Mouse (Mus musculus) C2C12 (cell line): Measurements from ENCODE around the gene A430005L14Rik. TPM values are rescaled to one million over a fixed set of nuclear protein-coding genes. Genes with fewer than 3 reads are reported as not detected.

Experiments used
- H3K27me3 ChIP-seq: one replicate; pipeline ENCODE4 v1.6.1; 2011; ENCODE audit not compliant: control insufficient read depth, insufficient read depth, insufficient read length
- H3K36me3 ChIP-seq: one replicate; pipeline ENCODE4 v1.6.1; 2011; ENCODE audit not compliant: control insufficient read depth, insufficient read depth
- H3K4me3 ChIP-seq: one replicate; pipeline ENCODE4 v1.5.1; 2011; ENCODE audit warnings: mild to moderate bottlenecking, control low read depth; ENCODE audit not compliant: poor library complexity, insufficient read depth, severe bottlenecking
- H3K79me2 ChIP-seq: one replicate; pipeline ENCODE4 v1.6.1; 2011; ENCODE audit not compliant: control insufficient read depth, insufficient read depth
- H3K79me3 ChIP-seq: one replicate; pipeline ENCODE4 v1.6.1; 2011; ENCODE audit warnings: low read depth, control low read depth
- H3ac ChIP-seq: one replicate; pipeline ENCODE3; 2011; ENCODE audit warnings: low read depth; ENCODE audit not compliant: control insufficient read depth, insufficient read length
- CEBPB ChIP-seq: IDR thresholded peaks from one replicate; pipeline ENCODE4 v1.6.1; 2011; ENCODE audit warnings: low read depth, mild to moderate bottlenecking, control low read depth, moderate library complexity
- CTCF ChIP-seq: IDR thresholded peaks from one replicate; pipeline ENCODE4 v1.5.1; 2011; ENCODE audit not compliant: control insufficient read depth, insufficient read depth, insufficient read length
- FOSL1 ChIP-seq: IDR thresholded peaks from one replicate; pipeline ENCODE4 v1.8.0; 2011; ENCODE audit warnings: mild to moderate bottlenecking, low read length; ENCODE audit not compliant: poor library complexity, insufficient read depth, severe bottlenecking
- MAX ChIP-seq: IDR thresholded peaks from one replicate; pipeline ENCODE4 v1.6.1; 2011; ENCODE audit warnings: mild to moderate bottlenecking, control low read depth
- MYOD1 ChIP-seq: IDR thresholded peaks from one replicate; pipeline ENCODE4 v1.6.1; 2011; ENCODE audit warnings: low read depth; ENCODE audit not compliant: control insufficient read depth, insufficient read length
- MYOG ChIP-seq: IDR thresholded peaks from one replicate; pipeline ENCODE4 v1.6.1; 2011; ENCODE audit not compliant: control insufficient read depth, insufficient read length; ENCODE audit errors: extremely low read depth
- USF1 ChIP-seq: IDR thresholded peaks from one replicate; pipeline ENCODE4 v1.6.1; 2011; ENCODE audit warnings: low read depth, mild to moderate bottlenecking, control low read depth, moderate library complexity
- polyA plus RNA-seq: library from polyadenylated mRNA; unstranded; fragments of >200 nt; fragmentation: generic; extraction: Trizol; gene quantifications from one replicate; pipeline ENCODE4 v1.2.1, GENCODE M21; 2012; ENCODE audit warnings: missing spikeins

The A430005L14Rik gene
- polyA plus RNA-seq, 1 experiment, result 39.8 TPM

GRCm38 (mm10) chr4:153966651-153967050 is 9.6 kb downstream of the A430005L14Rik start:
- H3K27me3 ChIP-seq, result no peaks in the 10 kb centered on the region
- no peak overlapping the region for H3K4me3 ChIP-seq
- no peak for TF ChIP-seq CEBPB
- no peak for TF ChIP-seq CTCF
- no peak for TF ChIP-seq USF1
- H3K79me2 ChIP-seq, result no peaks in the 10 kb centered on the region
- peaks cover 21% of the 10 kb centered on the region for H3K36me3 ChIP-seq
- no peaks in the 10 kb centered on the region for H3K79me3 ChIP-seq
- H3ac ChIP-seq, result no peak overlapping the region

DNA sequence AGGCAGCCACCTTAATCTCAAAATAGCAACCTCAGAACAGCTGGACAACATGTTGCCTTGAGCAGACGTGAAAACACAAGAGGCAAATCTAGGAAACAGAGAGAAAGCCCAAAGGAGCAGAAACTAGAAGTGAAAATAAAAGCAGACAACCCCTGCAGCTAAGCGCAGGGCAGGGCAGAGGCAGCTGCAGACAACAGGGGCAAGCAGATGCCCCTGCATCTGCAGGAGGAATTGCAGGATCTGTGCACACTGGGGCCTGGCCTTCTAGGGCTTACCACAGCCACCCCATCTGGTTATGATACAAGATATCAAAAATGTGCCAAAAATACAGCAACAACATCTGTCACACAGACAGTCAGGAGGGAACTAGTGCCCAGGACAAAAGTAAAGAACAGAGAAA is 10.5 kb downstream of the A430005L14Rik start:
- TF ChIP-seq FOSL1 (no peak), USF1 (no peak), MYOG (no peak), CEBPB (no peak), MYOD1 (no peak), CTCF (no peak), MAX (no peak)
- no peaks in the 10 kb centered on the region for H3K79me2 ChIP-seq
- peaks cover 18% of the 10 kb centered on the region for H3K36me3 ChIP-seq
- no peak overlapping the region for H3K4me3 ChIP-seq
- no peaks in the 10 kb centered on the region for H3K27me3 ChIP-seq
- no peak overlapping the region for H3ac ChIP-seq
- no peaks in the 10 kb centered on the region for H3K79me3 ChIP-seq

- no peak for TF ChIP-seq FOSL1
- no peak for TF ChIP-seq MAX
- TF ChIP-seq MYOG, result no peak
- TF ChIP-seq CTCF, result no peak
- TF ChIP-seq USF1, result no peak
- no peak for TF ChIP-seq CEBPB
- no peak for TF ChIP-seq MYOD1
- Histone ChIP-seq H3K27me3 (no peaks in the 10 kb centered on the region), H3K79me3 (no peaks in the 10 kb centered on the region), H3K36me3 (peaks cover 18% of the 10 kb centered on the region), H3K4me3 (no peak overlapping the region), H3K79me2 (no peaks in the 10 kb centered on the region), H3ac (no peak overlapping the region)
Measured at GRCm38 (mm10) chr4:153968063-153968462, 11.0 kb downstream of the A430005L14Rik start.

- Histone ChIP-seq H3K27me3 (no peaks in the 10 kb centered on the region), H3K36me3 (peaks cover 11% of the 10 kb centered on the region), H3K4me3 (peak within 1 kb of the TSS; percentile 75), H3K79me3 (peaks cover 23% of the 10 kb centered on the region), H3K79me2 (peaks cover 40% of the 10 kb centered on the region), H3ac (peak within 1 kb of the TSS; percentile 89)
- no peak for TF ChIP-seq FOSL1
- TF ChIP-seq MAX, result peak; percentile 88
Measured at GRCm38 (mm10) chr4:153974431-153975291, 17.6 kb downstream of the A430005L14Rik start, which contains the start of the genes Dffb and Cep104. Gene Dffb, minus strand, starts transcription at chr4:153975126. Gene Cep104, plus strand, starts transcription at chr4:153975194.

- Histone ChIP-seq H3K36me3 (peaks cover 11% of the 10 kb centered on the region), H3ac (peak overlapping the region; percentile 81), H3K79me2 (peaks cover 40% of the 10 kb centered on the region), H3K27me3 (no peaks in the 10 kb centered on the region), H3K79me3 (peaks cover 23% of the 10 kb centered on the region), H3K4me3 (peak overlapping the region; percentile 75)
- no peak for TF ChIP-seq CTCF
- no peak for TF ChIP-seq MYOD1
Measured at GRCm38 (mm10) chr4:153975292-153975662, 18.2 kb downstream of the A430005L14Rik start.

DNA sequence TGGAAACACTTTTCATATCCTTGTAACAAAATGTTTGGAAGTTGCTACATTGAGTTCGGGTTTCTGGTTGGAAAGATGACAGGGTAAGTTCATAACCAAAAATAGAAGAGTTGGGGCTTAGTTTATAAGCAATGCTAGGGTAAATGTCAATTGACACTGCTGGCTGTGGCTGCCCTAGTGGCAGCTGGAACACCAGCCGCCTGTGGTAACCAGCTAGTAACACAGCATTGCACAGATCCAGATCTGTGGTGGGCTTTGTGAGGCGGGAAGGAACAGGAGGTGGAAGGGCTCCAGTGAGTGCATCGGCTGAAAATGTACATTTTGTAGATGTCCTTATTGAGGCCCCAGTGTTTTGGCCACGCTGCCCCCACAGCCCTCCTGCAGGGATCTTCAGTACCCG is 18.7 kb downstream of the A430005L14Rik start:
- Histone ChIP-seq H3K4me3 (peak overlapping the region; percentile 75), H3K79me2 (peaks cover 40% of the 10 kb centered on the region), H3ac (peak overlapping the region; percentile 57), H3K79me3 (peaks cover 23% of the 10 kb centered on the region), H3K27me3 (no peaks in the 10 kb centered on the region), H3K36me3 (peaks cover 10% of the 10 kb centered on the region)
- TF ChIP-seq CEBPB, result no peak
- no peak for TF ChIP-seq CTCF
- TF ChIP-seq FOSL1, result no peak
- TF ChIP-seq MAX, result no peak
- no peak for TF ChIP-seq MYOG
- no peak for TF ChIP-seq MYOD1
- no peak for TF ChIP-seq USF1
